Mouse (Mus musculus) spleen, adult 2 months (tissue): ENCODE measurements around the gene Adamts20.

Source experiments
- CTCF ChIP-seq: fragments of 200-500 bp; IDR thresholded peaks from 2 replicates; pipeline ENCODE4 v1.5.1; 2011; ENCODE audit warnings: mild to moderate bottlenecking, inconsistent platforms; ENCODE audit not compliant: insufficient read depth, insufficient read length, insufficient replicate concordance; ENCODE audit errors: extremely low read depth
- POLR2A ChIP-seq: fragments of 200-500 bp; IDR thresholded peaks from 2 replicates; pipeline ENCODE4 v1.6.1; 2011; ENCODE audit warnings: low read depth, low read length, inconsistent platforms

DNA sequence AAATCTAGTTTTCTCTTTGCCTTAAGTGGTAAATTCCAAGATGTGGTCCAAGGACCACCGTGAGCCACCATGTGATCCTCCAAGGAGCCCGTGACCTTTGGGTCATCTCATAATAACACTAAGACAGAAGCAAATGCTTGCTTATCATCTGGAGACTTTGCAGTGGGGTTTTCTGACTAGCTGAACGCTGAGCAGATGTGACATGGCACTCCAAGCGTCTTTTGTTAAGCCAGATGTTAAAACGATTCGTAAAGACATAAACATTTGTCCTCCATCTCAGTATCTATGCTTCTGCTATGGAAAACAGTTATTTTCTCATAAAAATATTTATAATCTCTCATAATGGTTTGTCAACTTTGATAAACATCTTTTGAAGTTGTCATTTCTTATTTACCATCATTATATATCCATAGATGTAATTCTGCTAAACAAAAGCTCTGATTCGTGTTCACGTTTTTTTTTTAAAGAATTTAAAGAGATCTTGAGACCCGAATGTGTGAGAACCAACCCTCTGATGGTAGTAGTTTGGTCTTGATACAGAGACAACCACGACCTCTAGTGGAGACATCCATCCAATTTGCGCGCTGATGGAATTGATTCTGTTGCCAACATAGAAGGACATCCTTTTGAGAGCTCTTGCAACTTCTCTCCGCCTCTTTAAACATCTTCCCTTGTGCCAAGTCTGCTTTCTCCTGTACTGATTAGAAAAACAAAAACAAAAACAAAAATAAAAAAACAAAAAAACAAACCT lies 212.1 kb downstream of the Adamts20 start:
- TF ChIP-seq CTCF (no peak), POLR2A (no peak)
